In genomic region chr7:139705781-139706180, GRCm38 (mm10) we compare ENCODE assay signal across 25 mouse cellular contexts. TPM values are rescaled to one million over a fixed set of nuclear protein-coding genes. Genes with fewer than 3 reads are reported as not detected.
DNase-seq lines count a peak whose midpoint lies in the region; TF ChIP-seq lines count a peak whose summit lies in the region.
"Had no signal": no experiment of that assay in that cellular context is flagged by ENCODE, and none has a peak within 500 bp of the region (broad histone marks: within the 10 kb centered on the region; RNA-seq: fewer than 3 reads in every experiment).

No protein-coding gene starts in this region.

- no peak for TF ChIP-seq POLR2A in CH12.LX (IDR thresholded peaks at IDR 0.05; ENCODE audit: low read depth, low read length)

- WGBS in heart, embryonic 10.5 days = 93% methylated on average over 8 of the region's 8 CpGs

- H3K4me3 ChIP-seq in heart, embryonic 10.5 days = no peak overlapping the region
- no peak overlapping the region for H3K4me3 ChIP-seq in left cerebral cortex, adult 2 months
- H3K4me3 ChIP-seq in CH12.LX (replicated peaks in 1 of 3; ENCODE audit: low read depth in 2 of 3, low read length in 2 of 3, poor library complexity in 1 of 3) = peak overlapping the region in 1 of 3 experiments; percentile 39
- H3K4me3 ChIP-seq: embryonic facial prominence, embryonic 10.5 days; embryonic facial prominence, embryonic 13.5 days; forebrain, embryonic 12.5 days; forebrain, embryonic 15.5 days; heart, embryonic 12.5 days; heart, embryonic 15.5 days; intestine, embryonic 15.5 days had no signal

- H3K27ac ChIP-seq in heart, embryonic 10.5 days = no peak overlapping the region
- H3K27ac ChIP-seq in left cerebral cortex, adult 2 months = no peak overlapping the region
- peak overlapping the region; percentile 97 for H3K27ac ChIP-seq in CH12.LX (ENCODE audit: insufficient read depth, low read depth)
- H3K27ac ChIP-seq: embryonic facial prominence, embryonic 10.5 days; embryonic facial prominence, embryonic 13.5 days; forebrain, embryonic 12.5 days; forebrain, embryonic 15.5 days; heart, embryonic 15.5 days; hindbrain, embryonic 14.5 days; intestine, embryonic 15.5 days had no signal

- no peak for TF ChIP-seq EP300 in CH12.LX (IDR thresholded peaks at IDR 0.05; ENCODE audit: low read length)

- H3K36me3 ChIP-seq in heart, embryonic 10.5 days = no peaks in the 10 kb centered on the region
- no peaks in the 10 kb centered on the region for H3K36me3 ChIP-seq in CH12.LX (replicated peaks in 1 of 2; ENCODE audit: control insufficient read depth in 1 of 2, insufficient read depth in 1 of 2, low read length in 1 of 2)
- H3K36me3 ChIP-seq: embryonic facial prominence, embryonic 10.5 days; embryonic facial prominence, embryonic 13.5 days; forebrain, embryonic 12.5 days; forebrain, embryonic 15.5 days; G1E; heart, embryonic 12.5 days; heart, embryonic 15.5 days; intestine, embryonic 15.5 days had no signal

- in situ Hi-C loops in CH12.LX (cut with MboI; ENCODE audit: low pct_ligation_motif_present, low pct_unique_long_range_greater_than_20kb, low sequenced_read_pairs) = no loop called here

- H3K79me2 ChIP-seq in CH12.LX (replicated peaks; ENCODE audit: control insufficient read depth, extremely low read depth, insufficient read depth, poor library complexity, severe bottlenecking) = no peaks in the 10 kb centered on the region

- dilution Hi-C loops in CH12.LX (cut with MboI; ENCODE audit: extremely low pct_ligation_motif_present, extremely low pct_unique_long_range_greater_than_20kb, low sequenced_read_pairs) = no loop called here

- 0 out of 2 replicates have a peak, but pooled peaks cover 15% of the 10 kb centered on the region for H3K27me3 ChIP-seq in heart, embryonic 10.5 days (ENCODE audit: insufficient read depth, poor library complexity, severe bottlenecking)
- no peaks in the 10 kb centered on the region for H3K27me3 ChIP-seq in CH12.LX (replicated peaks)
- H3K27me3 ChIP-seq: forebrain, embryonic 15.5 days; heart, embryonic 15.5 days; intestine, embryonic 15.5 days; Patski had no signal

- TF ChIP-seq CTCF in left cerebral cortex, adult 2 months (IDR thresholded peaks at IDR 0.05) = no peak
- TF ChIP-seq CTCF in CH12.LX (conservative IDR thresholded peaks at IDR 0.05 in 1 of 2, IDR thresholded peaks at IDR 0.05 in 1 of 2; ENCODE audit: low read depth in 2 of 2, low read length in 2 of 2) = no peak

- H3K9ac ChIP-seq in CH12.LX (ENCODE audit: insufficient read depth, low read depth) = no peak overlapping the region
- H3K9ac ChIP-seq: embryonic facial prominence, embryonic 13.5 days; forebrain, embryonic 12.5 days; forebrain, embryonic 15.5 days; heart, embryonic 12.5 days; heart, embryonic 15.5 days; hindbrain, embryonic 14.5 days; intestine, embryonic 15.5 days had no signal

- no peaks in the 10 kb centered on the region for H3K9me3 ChIP-seq in heart, embryonic 10.5 days
- peaks cover 9% of the 10 kb centered on the region for H3K9me3 ChIP-seq in CH12.LX (replicated peaks; ENCODE audit: low read length)
- H3K9me3 ChIP-seq: embryonic facial prominence, embryonic 10.5 days; embryonic facial prominence, embryonic 13.5 days; forebrain, embryonic 12.5 days; forebrain, embryonic 15.5 days; heart, embryonic 12.5 days; heart, embryonic 15.5 days; intestine, embryonic 15.5 days had no signal

- no peak overlapping the region for H3K4me2 ChIP-seq in CH12.LX (ENCODE audit: insufficient read depth, low read depth, poor library complexity, severe bottlenecking)
- H3K4me2 ChIP-seq: embryonic facial prominence, embryonic 13.5 days; forebrain, embryonic 12.5 days; forebrain, embryonic 15.5 days; heart, embryonic 12.5 days; heart, embryonic 15.5 days; hindbrain, embryonic 14.5 days; intestine, embryonic 15.5 days had no signal

- DNase-seq in cerebellum, postnatal 10 days = peak; percentile 48 to 52
- DNase-seq in cerebellum, adult 11-12 months = no peak
- DNase-seq in heart, embryonic 10.5 days (ENCODE audit: low spot score) = peak; percentile 69
- no peak for DNase-seq in heart, postnatal 14 days
- DNase-seq in left cerebral cortex, postnatal 4 days = peak; percentile 28
- no peak for DNase-seq in left cerebral cortex, adult 2 months (ENCODE audit: extremely low spot score in 1 of 2, low spot score in 2 of 2)
- DNase-seq in CH12.LX (ENCODE audit: extremely low read depth) = no peak
- DNase-seq: adrenal gland, postnatal 10 days; cerebellum, adult 11 months; cerebellum, adult 9-10 months; cerebellum, postnatal 36 days; embryo, embryonic 11 days; gastrocnemius, postnatal 25 days; heart, postnatal 4 days had no signal

- intact Hi-C loops in heart, postnatal 14 days (cut with DNase I) = no loop called here
- intact Hi-C loops in left cerebral cortex, postnatal 4 days (cut with DNase I) = no loop called here
- intact Hi-C loops in left cerebral cortex, adult 2 months (cut with DNase I) = loop anchor here (2.0 to 10.0 kb wide), 2 partner anchors 35 to 129 kb away; partner anchors contain the start of gene Adgra1

- TF ChIP-seq RAD21 in CH12.LX (IDR thresholded peaks at IDR 0.05; ENCODE audit: low read depth, low read length) = no peak

- H3K4me1 ChIP-seq in heart, embryonic 10.5 days = peaks cover 13% of the 10 kb centered on the region
- H3K4me1 ChIP-seq in CH12.LX (ENCODE audit: control insufficient read depth in 1 of 2, insufficient read depth in 2 of 2) = peaks cover 39 to 71% of the 10 kb centered on the region in 2 experiments
- H3K4me1 ChIP-seq: embryonic facial prominence, embryonic 13.5 days; forebrain, embryonic 12.5 days; intestine, embryonic 15.5 days had no signal

TF ChIP-seq in CH12.LX, 34 proteins besides CTCF, POLR2A, EP300 and RAD21:
- TF ChIP-seq USF1 (IDR thresholded peaks at IDR 0.05; ENCODE audit: low read depth, low read length) = no peak
- no peak for TF ChIP-seq JUND (conservative IDR thresholded peaks at IDR 0.05; ENCODE audit: low read depth, low read length)
- no peak for TF ChIP-seq IRF4 (IDR thresholded peaks at IDR 0.05; ENCODE audit: low read depth, low read length)
- TF ChIP-seq TCF12 (IDR thresholded peaks at IDR 0.05; ENCODE audit: low read depth, low read length) = no peak
- no peak for TF ChIP-seq ZC3H11A (IDR thresholded peaks at IDR 0.05; ENCODE audit: low read depth, low read length)
- no peak for TF ChIP-seq E2F4 (IDR thresholded peaks at IDR 0.05; ENCODE audit: insufficient replicate concordance, low read depth, low read length)
- no peak for TF ChIP-seq RCOR1 (conservative IDR thresholded peaks at IDR 0.05; ENCODE audit: low read depth, low read length)
- no peak for TF ChIP-seq NELFE (IDR thresholded peaks at IDR 0.05; ENCODE audit: low read depth, low read length)
- TF ChIP-seq KAT2A (IDR thresholded peaks at IDR 0.05; ENCODE audit: insufficient replicate concordance, low read length) = no peak
- TF ChIP-seq ETS1 (conservative IDR thresholded peaks at IDR 0.05; ENCODE audit: low read depth, low read length) = no peak
- TF ChIP-seq BHLHE40 (IDR thresholded peaks at IDR 0.05; ENCODE audit: low read depth, low read length) = no peak
- TF ChIP-seq SIN3A (IDR thresholded peaks at IDR 0.05; ENCODE audit: low read length) = no peak
- no peak for TF ChIP-seq UBTF (IDR thresholded peaks at IDR 0.05; ENCODE audit: low read depth, low read length)
- TF ChIP-seq HCFC1 (IDR thresholded peaks at IDR 0.05; ENCODE audit: low read depth, low read length) = no peak
- no peak for TF ChIP-seq CHD2 (IDR thresholded peaks at IDR 0.05; ENCODE audit: low read length)

RNA-seq across cellular contexts. Expression of gene Cfap46, which starts 22.2 kb away (rescaled TPM):
- 0.16 TPM in 1 of 2 replicates, not detected in the other for polyA plus RNA-seq in heart, embryonic 10.5 days (2016; fragmentation: Nextera tagmentation; extraction: Ambion mirVana)
- under 1 TPM; 0.17 to 0.20 TPM for total RNA-seq in heart, postnatal 14 days (2021)
- total RNA-seq in left cerebral cortex, postnatal 4 days (2021) = 1 to 10 TPM; 1.7 to 3.0 TPM
- total RNA-seq in left cerebral cortex, adult 2 months (2021) = 1 to 10 TPM; 3.6 to 5.1 TPM
- 0.04 and 0.13 TPM in 2 replicates for total RNA-seq in CH12.LX (2012; rRNA removed)
- total RNA-seq in CH12.LX (2014; rRNA removed) = 0.11 TPM in 1 of 2 replicates, not detected in the other
- polyA plus RNA-seq in CH12.LX (2012; ENCODE audit: insufficient read length, low read depth) = 0.11 and 0.29 TPM in 2 replicates
- total RNA-seq: G1E; heart, postnatal 4 days had no signal
- polyA plus RNA-seq: erythroblast, embryonic 14.5 days; G1E had no signal

Comparison
In these comparisons a context has a peak if more than half of its experiments do, and no peak if none do; other contexts are left out.
1. DNase-seq: peak in cerebellum, postnatal 10 days (2 of 2), heart, embryonic 10.5 days (single experiment) and left cerebral cortex, postnatal 4 days (single experiment); none in cerebellum, adult 11-12 months (single experiment), heart, postnatal 14 days (0 of 2), left cerebral cortex, adult 2 months (0 of 2) and CH12.LX (single experiment).